Comparison of ENCODE assay signal across 8 mouse cellular contexts in the genomic region with DNA sequence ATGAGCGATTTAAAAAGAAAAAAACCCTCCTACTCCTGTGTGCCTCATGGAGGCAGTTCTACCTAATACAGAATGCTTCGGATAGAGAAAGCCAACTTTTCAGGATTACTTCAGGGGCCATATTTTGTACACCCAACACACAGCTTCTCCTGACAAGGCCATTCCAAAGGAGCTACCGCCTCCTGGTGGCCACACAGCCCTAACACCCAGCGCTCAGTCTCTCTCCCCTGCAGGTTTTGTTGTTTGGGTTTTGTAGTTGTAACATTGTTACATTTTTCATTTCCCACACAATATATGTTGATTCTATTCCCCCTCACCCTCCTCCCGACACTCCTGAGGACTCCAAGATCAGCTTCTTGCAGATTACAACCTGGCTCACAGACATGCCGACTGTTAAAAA. TPM values are rescaled to one million over a fixed set of nuclear protein-coding genes. Genes with fewer than 3 reads are reported as not detected.
A peak's percentile ranks its signal among the peaks of the same experiment; 100 is the strongest.
DNase-seq lines count a peak whose midpoint lies in the region; ATAC-seq lines count a peak whose summit lies in the region.
"Had no signal": no experiment of that assay in that cellular context is flagged by ENCODE, and none has a peak within 500 bp of the region (broad histone marks: within the 10 kb centered on the region; RNA-seq: fewer than 3 reads in every experiment).

No protein-coding gene starts in this region.

- no peak overlapping the region for H3K27ac ChIP-seq in hindbrain, embryonic 11.5 days (ENCODE audit: low read depth, low read length)
- no peak overlapping the region for H3K27ac ChIP-seq in hindbrain, embryonic 12.5 days
- no peak overlapping the region for H3K27ac ChIP-seq in limb, embryonic 10.5 days
- H3K27ac ChIP-seq: limb, embryonic 12.5 days had no signal

- ATAC-seq in hindbrain, embryonic 11.5 days (ENCODE audit: low FRiP score): no peak
- ATAC-seq in hindbrain, embryonic 12.5 days (ENCODE audit: low FRiP score): no peak

- 34% methylated on average over 6 of the region's 6 CpGs for WGBS in hindbrain, embryonic 11.5 days
- WGBS in hindbrain, embryonic 12.5 days: 27% methylated on average over 6 of the region's 6 CpGs
- WGBS in limb, embryonic 10.5 days: 28% methylated on average over 6 of the region's 6 CpGs

- DNase-seq in hindbrain, embryonic 11.5 days (ENCODE audit: low spot score): peak; percentile 74
- DNase-seq in urinary bladder, postnatal 25 days (ENCODE audit: low spot score): peak; percentile 52
- no peak for DNase-seq in urinary bladder, postnatal 36 days (ENCODE audit: low spot score in 2 of 2)
- DNase-seq in cerebellum, adult 9-10 months: peak; percentile 81
- DNase-seq in limb, embryonic 10.5 days (ENCODE audit: low spot score): peak; percentile 82
- peak; percentile 82 for DNase-seq in testis, postnatal 10 days (ENCODE audit: low spot score)

- no peak overlapping the region for H3K9ac ChIP-seq in hindbrain, embryonic 11.5 days (ENCODE audit: low read depth, low read length)
- no peak overlapping the region for H3K9ac ChIP-seq in hindbrain, embryonic 12.5 days
- H3K9ac ChIP-seq: limb, embryonic 12.5 days had no signal

- no peak overlapping the region for H3K4me2 ChIP-seq in hindbrain, embryonic 11.5 days (replicated peaks; ENCODE audit: low read depth, low read length)
- H3K4me2 ChIP-seq in hindbrain, embryonic 12.5 days (replicated peaks): no peak overlapping the region
- H3K4me2 ChIP-seq: limb, embryonic 12.5 days had no signal

- no peaks in the 10 kb centered on the region for H3K27me3 ChIP-seq in hindbrain, embryonic 11.5 days (ENCODE audit: control insufficient read depth, insufficient read depth, low read length)
- H3K27me3 ChIP-seq in hindbrain, embryonic 12.5 days: no peaks in the 10 kb centered on the region
- H3K27me3 ChIP-seq in limb, embryonic 10.5 days (ENCODE audit: low read depth, poor library complexity, severe bottlenecking): 0 out of 2 replicates have a peak, but pooled peaks cover 3% of the 10 kb centered on the region

- H3K4me1 ChIP-seq in hindbrain, embryonic 11.5 days (replicated peaks; ENCODE audit: control insufficient read depth, insufficient read depth, low read length): peaks cover 6% of the 10 kb centered on the region; the same call in 1 of the 2 replicates
- H3K4me1 ChIP-seq in hindbrain, embryonic 12.5 days: peaks cover 18% of the 10 kb centered on the region
- H3K4me1 ChIP-seq in limb, embryonic 10.5 days: peaks cover 45% of the 10 kb centered on the region

- H3K4me3 ChIP-seq in hindbrain, embryonic 11.5 days (ENCODE audit: low read depth, low read length): no peak overlapping the region
- no peak overlapping the region for H3K4me3 ChIP-seq in hindbrain, embryonic 12.5 days
- H3K4me3 ChIP-seq in limb, embryonic 10.5 days: no peak overlapping the region
- H3K4me3 ChIP-seq: limb, embryonic 12.5 days had no signal

- H3K9me3 ChIP-seq in hindbrain, embryonic 11.5 days (ENCODE audit: control insufficient read depth, low read length): no peaks in the 10 kb centered on the region
- no peaks in the 10 kb centered on the region for H3K9me3 ChIP-seq in hindbrain, embryonic 12.5 days (replicated peaks)
- no peaks in the 10 kb centered on the region for H3K9me3 ChIP-seq in limb, embryonic 10.5 days (replicated peaks)
- H3K9me3 ChIP-seq: limb, embryonic 12.5 days had no signal

- H3K36me3 ChIP-seq in hindbrain, embryonic 11.5 days (ENCODE audit: control insufficient read depth, insufficient read depth, low read length): no peaks in the 10 kb centered on the region
- H3K36me3 ChIP-seq in hindbrain, embryonic 12.5 days: no peaks in the 10 kb centered on the region
- no peaks in the 10 kb centered on the region for H3K36me3 ChIP-seq in limb, embryonic 10.5 days

RNA-seq across cellular contexts. Expression of gene Ficd, which starts 3.4 kb away (rescaled TPM):
- 3.3 and 3.8 TPM in 2 replicates for polyA plus RNA-seq in hindbrain, embryonic 11.5 days (2014; fragmentation: Nextera tagmentation; extraction: Ambion mirVana)
- 7.6 and 7.8 TPM in 2 replicates for polyA plus RNA-seq in hindbrain, embryonic 12.5 days (2016; fragmentation: Nextera tagmentation; extraction: Ambion mirVana)
- 3.3 and 3.4 TPM in 2 replicates for polyA plus RNA-seq in limb, embryonic 10.5 days (2016; fragmentation: Nextera tagmentation; extraction: Ambion mirVana)

RNA-seq across cellular contexts. Expression of gene 1700069L16Rik, which starts 7.6 kb away (rescaled TPM):
- not detected in 2 replicates for polyA plus RNA-seq in hindbrain, embryonic 11.5 days (2014; fragmentation: Nextera tagmentation; extraction: Ambion mirVana)
- polyA plus RNA-seq in hindbrain, embryonic 12.5 days (2016; fragmentation: Nextera tagmentation; extraction: Ambion mirVana): not detected in 2 replicates
- not detected in 2 replicates for polyA plus RNA-seq in limb, embryonic 10.5 days (2016; fragmentation: Nextera tagmentation; extraction: Ambion mirVana)
- polyA plus RNA-seq: limb, embryonic 12.5 days had no signal

RNA-seq across cellular contexts. Expression of gene Sart3, which starts 40.1 kb away (rescaled TPM):
- 45.1 and 51.1 TPM in 2 replicates for polyA plus RNA-seq in hindbrain, embryonic 11.5 days (2014; fragmentation: Nextera tagmentation; extraction: Ambion mirVana)
- polyA plus RNA-seq in hindbrain, embryonic 12.5 days (2016; fragmentation: Nextera tagmentation; extraction: Ambion mirVana): 71.9 and 80.6 TPM in 2 replicates
- polyA plus RNA-seq in limb, embryonic 10.5 days (2016; fragmentation: Nextera tagmentation; extraction: Ambion mirVana): 90.9 and 100 TPM in 2 replicates

RNA-seq across cellular contexts. Expression of gene Iscu, which starts 40.4 kb away (rescaled TPM):
- polyA plus RNA-seq in hindbrain, embryonic 11.5 days (2014; fragmentation: Nextera tagmentation; extraction: Ambion mirVana): 108 TPM in 2 replicates
- polyA plus RNA-seq in hindbrain, embryonic 12.5 days (2016; fragmentation: Nextera tagmentation; extraction: Ambion mirVana): 101 and 106 TPM in 2 replicates
- 106 and 112 TPM in 2 replicates for polyA plus RNA-seq in limb, embryonic 10.5 days (2016; fragmentation: Nextera tagmentation; extraction: Ambion mirVana)

Comparison
In these comparisons a context has a peak if more than half of its experiments do, and no peak if none do; other contexts are left out.
1. DNase-seq: peak in hindbrain, embryonic 11.5 days (single experiment), urinary bladder, postnatal 25 days (single experiment), cerebellum, adult 9-10 months (single experiment), limb, embryonic 10.5 days (single experiment) and testis, postnatal 10 days (single experiment); none in urinary bladder, postnatal 36 days (0 of 2).